Mouse (Mus musculus): Measurements from ENCODE around the gene Zfp512b.

Zfp512b gene

GRCm38 (mm10) chr2:181572921-181573920, 19.4 kb downstream of the Zfp512b start:
- peak; percentile 73 to 74 for DNase-seq

- peak; percentile 50 to 51 for DNase-seq
Measured at GRCm38 (mm10) chr2:181571941-181572670, 20.5 kb downstream of the Zfp512b start.

DNA sequence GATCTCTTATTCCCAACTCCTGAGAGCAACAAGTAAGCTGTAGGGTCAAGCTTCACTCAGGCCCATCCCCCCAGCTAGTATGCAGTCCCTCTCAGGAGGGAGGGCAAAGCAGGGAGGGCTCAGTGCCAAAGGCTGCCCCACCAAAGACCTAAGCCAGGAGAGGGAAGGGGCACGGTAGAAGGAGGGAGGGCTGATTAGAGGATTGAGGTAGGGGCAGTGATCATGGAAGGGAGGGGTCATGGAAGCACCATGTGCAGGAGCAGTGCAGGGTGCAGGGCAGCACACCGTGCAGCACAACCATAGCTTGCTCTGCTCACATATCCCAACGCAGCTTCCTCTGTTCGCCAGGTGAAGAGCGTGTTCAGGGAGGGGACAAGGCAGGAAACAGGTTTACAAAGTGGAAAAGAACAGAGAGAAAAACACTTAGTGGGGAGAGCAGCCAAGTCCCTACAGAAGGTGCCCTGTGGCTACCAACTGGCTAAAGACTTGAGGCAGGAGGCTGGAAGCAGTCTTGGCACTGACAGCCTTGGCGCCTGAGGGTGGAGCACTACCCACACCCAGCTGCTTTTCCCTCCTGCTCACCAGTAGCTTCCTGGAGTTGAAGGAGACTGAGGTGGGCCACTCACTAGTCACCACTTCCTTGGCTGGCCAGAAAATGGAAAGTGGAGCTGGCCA, 21.5 kb downstream of the Zfp512b start:
- DNase-seq: peak; percentile 77 to 86

- peak in 1 of 2 experiments; percentile 31 for DNase-seq
Measured at GRCm38 (mm10) chr2:181570375-181570774, 22.2 kb downstream of the Zfp512b start.

- no peak for DNase-seq
Measured at GRCm38 (mm10) chr2:181569856-181570255, 22.7 kb downstream of the Zfp512b start.

DNA sequence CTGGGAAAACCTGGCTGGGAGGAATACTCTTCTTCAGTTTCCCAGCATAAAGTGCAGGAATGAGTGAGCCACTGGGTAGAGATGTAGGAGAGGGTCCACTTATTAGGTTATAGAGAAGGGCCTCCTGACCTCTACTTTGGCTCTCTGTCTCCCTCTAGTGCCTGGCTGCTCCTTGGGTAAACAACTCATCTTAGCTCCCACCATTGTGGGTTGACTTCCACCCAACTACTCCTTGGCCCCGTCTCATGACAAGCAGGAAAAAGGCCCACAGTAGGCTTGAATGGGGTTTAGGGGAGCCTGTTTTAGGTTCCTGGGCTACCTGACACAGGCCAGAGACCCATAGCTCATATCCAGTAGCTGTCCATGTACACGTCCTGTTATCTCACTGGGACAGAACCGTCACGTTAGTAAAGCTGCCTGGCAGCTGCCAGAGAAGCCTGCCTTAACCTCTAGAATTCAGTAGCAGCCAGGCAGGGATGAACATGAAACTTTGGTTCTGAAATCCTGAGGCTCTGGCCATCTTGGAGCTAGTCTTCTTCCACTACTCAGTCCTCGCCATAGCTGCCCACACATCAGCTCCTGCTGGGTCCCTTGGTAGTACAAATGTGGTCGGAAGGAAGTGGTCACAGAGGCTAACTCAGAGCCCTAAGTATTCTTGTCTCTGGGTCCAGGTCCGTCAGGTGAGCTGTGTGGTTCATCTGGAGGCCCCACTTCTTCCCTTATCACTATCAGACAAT, 24.2 kb downstream of the Zfp512b start:
- DNase-seq: peak in 1 of 2 experiments; percentile 52

DNA sequence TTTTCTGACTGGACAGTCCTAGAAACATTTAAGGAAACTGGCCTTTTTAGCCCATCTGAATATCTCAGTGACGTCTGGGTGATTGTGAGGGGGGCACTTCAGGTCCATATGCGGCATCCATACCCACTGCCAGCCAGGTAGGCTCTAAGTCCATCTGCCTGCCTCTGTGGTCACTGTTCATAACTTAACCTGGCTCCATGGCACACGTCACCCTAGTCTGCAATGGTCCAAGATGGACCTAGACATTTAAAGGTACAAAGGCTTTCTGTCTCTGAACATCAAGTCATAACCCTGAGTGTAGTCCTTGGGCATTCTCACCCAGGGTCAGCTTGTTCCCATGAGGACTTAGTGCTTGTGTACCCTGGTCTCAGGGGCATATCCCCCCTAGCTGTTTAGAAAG, 25.3 kb downstream of the Zfp512b start:
- no peak for DNase-seq

- no peak for DNase-seq
Measured at GRCm38 (mm10) chr2:181553772-181554171, 38.8 kb downstream of the Zfp512b start.

DNA sequence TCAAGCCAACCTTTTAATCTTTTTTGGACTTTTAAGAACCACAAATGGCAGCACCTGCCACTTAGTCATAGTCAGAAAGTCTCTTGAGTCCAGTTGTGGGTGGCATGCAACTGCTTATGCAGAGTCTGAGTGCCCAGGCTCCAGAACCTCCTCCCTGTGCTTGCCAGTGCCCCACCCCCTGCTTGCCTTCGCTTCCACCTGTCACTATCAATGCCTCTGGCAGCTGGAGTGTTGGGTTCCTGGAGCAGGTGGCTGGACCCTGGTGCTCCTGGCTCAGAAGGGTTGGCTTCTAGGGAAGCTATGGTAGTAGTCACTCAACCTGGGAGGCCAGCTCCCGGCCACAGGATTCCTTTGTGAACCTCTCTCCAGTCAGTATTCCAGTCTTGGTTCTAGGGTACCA, 42.4 kb downstream of the Zfp512b start:
- no peak for DNase-seq

DNA sequence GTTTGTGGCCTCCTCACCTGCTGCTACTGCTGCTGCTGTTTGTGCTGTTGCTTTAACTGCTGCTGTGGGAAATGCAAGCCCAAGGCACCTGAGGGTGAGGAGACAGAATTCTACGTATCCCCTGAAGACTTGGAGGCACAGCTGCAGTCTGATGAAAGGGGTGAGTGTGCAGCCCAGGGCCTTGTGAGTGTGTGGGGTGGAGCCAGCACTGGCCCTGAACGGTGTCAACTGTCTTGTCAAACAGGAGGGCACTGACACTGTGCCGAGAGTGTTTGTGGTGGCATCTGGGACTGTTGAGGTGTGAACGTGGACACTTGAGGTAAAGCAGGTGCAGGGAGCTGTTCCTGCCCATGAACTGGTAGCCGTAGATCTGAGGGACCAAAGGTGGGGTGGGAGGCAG, 43.9 kb downstream of the Zfp512b start:
- no peak for DNase-seq

- DNase-seq: no peak
Measured at GRCm38 (mm10) chr2:181548227-181548626, 44.4 kb downstream of the Zfp512b start.

DNA sequence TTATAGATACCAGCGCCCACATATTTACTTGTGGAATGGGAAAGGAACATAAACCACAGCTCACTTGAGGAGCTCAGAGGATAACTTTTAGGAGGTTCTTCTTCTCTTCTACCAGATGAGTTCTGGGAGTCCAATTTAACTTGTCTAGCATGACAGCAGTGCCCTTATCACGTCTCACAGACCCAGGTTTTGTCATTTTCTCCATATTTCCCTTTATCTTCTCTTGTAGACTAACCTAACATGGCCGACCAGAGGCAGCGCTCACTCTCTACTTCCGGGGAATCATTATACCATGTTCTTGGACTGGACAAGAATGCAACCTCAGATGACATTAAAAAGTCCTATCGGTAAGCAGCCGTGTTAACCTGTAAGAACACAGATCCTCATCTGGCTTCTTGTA, 46.5 kb downstream of the Zfp512b start:
- no peak for DNase-seq

DNA sequence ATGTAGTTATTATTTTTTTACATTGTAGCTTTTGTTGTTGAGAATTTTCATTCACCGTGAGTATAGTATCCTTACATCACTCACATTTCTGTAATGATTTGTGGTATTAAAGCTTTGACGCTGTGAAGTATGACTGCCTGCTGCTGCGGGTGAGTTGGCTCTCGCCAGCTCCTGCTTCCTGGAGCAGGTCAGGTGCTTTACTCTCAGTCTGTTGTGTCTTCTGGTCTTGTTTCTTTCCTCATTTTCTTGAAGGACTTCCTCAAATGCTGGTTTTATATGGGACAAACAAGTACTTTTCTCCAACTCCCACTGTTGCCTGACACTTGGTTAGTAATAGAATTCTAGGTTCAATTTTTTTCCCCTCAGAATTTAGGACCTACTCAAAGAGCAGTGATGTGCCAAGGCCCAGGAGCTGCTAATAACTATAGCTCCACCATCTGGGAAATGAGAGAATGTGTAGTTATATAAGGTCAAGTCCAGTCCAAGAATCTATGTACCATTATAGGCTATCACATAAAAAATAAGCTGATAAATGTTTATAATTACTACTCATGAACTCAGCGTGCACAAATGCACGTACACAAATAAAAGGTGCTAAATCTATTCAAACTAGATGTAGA, 50.7 kb downstream of the Zfp512b start:
- peak; percentile 27 to 30 for DNase-seq

GRCm38 (mm10) chr2:181537444-181538047, 55.1 kb downstream of the Zfp512b start:
- peak; percentile 31 for DNase-seq

DNA sequence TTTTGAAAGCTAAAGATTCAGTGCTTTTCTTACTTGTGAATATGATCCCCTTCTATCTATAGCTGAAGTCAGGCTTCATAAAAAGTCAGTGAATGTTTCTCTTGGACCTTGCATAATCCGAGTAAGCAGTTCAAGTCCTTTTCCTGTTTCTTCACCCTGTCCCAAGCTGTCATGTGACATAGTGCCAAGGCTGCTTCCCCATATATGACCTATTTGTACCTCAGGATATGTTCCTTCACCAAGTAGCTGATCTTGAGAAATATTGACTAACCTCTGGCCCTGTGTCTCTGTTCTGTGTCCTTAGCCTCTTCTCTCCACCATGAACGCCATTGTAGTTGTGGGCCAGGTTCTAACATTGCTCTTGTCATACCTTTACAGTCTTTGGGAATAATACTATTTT, 56.2 kb downstream of the Zfp512b start:
- DNase-seq: no peak

DNA sequence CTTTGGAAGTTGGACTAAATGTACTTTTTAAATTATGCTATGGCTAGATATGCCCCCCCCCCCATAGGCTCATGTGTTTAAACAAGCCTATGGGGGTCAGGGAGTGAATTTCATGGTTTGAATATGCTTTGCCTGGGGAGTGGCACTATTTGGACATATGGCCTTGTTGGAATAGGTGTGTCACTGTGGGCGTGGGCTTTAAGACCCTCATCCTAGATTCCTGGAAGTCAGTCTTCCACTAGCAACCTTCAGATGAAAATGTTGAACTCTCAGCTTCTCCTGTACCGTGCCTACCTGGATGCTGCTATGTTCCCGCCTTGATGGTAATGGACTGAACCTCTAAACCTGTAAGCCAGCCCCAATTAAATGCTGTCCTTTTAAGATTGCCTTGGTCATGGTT, 60.0 kb downstream of the Zfp512b start:
- no peak for DNase-seq
